Mouse (Mus musculus) left cerebral cortex, adult 9 months (tissue): ENCODE results near the gene Ptpn4.
A peak's percentile ranks its signal among the peaks of the same experiment; 100 is the strongest.

Source experiments
- DNase-seq, 2 experiments: peaks; one replicate each; pipeline ENCODE4 v3.0.0; 2022; ENCODE audit warnings: low spot score in 2 of 2

The Ptpn4 gene

DNA sequence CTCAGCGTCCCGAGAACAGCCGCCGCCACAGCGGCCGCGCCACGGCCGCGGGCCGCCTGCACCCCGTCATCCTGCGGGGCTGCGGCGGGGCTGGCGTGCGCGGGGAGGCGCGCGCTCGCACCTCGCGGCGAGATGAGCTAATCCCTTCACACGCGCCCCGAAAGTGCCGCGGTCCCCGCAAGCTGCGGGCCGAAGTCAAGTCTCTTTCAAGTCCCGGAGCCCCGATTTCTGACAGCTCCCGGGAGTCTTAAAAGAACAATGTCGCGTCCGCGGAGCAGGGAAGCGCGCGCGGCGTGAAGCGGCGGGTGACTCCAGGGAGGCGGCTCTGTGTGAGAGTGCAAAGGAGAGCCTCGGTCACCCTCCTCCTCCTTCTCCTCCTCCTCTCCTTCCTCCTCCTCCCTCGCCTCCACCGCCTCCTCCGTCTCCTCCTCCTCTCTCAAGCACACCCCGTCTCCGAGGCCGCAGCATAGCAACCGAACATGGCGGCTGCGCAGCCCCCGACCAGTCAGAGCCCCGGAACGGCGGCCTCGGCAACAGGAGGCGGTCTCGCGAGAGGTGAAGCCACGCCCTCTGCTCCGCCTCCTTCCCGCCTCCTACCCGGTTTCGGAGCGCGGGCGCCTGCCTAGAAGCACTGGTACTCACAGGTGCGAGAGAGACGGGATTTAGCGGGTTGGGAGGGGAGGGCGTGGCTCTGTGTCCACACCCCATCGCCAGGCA is at the start of gene Ptpn4:
TSS of gene Ptpn4 (minus strand) at position 579 of the 717 bp plus-strand sequence.
- DNase-seq: peak; percentile 97 to 98

DNA sequence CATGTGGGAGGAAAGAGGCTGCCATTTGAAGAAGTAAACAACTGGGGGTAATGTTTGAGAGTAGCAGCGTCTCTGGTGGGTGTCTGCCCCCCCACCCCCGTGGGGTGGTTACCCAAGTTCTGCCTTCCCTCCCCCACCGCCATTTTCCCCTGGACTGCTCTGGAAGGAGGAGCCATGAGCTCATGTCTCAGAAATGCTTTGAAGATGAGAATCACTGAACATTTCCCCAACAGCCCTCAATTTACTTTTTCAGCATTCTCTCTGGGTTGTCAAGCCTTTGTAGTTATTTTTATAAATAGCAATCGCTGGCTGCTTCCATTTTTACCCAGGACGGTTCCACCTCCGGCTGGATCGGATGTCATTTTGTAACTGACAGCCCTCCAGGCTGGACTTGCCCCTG is 48.9 kb upstream of the Ptpn4 start:
- DNase-seq: no peak

DNA sequence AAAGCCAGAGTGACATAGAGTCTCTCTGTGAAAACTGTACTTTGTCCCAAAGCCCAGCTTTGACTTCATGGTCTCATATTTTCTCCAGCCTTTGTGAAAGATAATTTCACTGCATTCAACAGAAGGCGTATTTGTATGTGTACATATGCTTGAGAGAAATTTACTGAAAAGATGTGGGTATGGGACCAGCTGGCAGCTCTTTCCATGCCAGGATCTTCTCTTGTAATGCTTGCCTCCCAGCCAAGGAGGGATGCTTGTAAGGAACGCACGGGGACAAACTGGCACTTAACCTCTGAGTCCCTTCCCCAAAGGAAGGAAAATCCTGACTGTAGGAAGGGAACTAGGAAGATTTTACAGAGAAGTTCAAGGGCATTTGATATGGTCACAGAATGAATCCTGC is 46.9 kb upstream of the Ptpn4 start:
- DNase-seq: peak in 1 of 2 experiments; percentile 67

DNA sequence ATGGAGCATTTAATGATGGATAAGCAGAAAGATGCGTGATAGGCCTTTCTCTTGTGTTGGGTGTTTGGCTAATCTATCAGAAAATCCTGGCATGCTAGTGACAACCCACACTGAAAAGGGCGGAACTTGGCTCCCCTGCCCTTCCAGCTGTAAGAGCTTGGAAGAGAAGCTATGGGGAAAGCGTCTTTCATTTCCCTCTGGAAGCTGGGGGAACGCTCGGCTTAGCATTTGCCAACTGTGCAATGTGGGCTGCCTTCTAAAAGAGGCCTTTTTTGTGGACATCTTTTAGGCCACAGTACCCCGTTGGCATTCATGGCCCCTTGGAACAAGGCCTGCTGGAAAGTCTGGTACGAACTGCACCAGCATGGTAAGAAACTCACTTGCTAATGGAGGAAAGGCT is 41.5 kb upstream of the Ptpn4 start:
- DNase-seq: peak; percentile 49 to 62

DNA sequence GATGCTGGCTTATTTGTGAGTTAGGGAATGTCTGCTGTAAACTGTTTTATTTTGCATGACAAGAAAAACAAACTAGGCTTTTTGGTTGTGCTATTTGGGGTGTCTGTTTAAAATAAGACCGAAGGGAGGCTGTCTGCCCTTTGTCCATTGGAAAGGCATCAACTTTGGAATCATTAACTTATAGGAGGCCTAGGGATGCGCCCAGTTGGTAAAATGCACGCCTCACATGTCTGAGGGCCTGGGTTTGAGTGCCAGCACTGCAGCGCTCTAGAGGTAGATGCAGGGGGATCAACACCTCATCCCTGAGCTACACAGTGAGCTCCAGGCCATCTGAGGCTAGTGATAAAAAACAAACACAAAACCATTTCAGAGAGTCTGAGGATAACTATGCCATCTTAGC is 40.1 kb upstream of the Ptpn4 start:
- DNase-seq: no peak

DNA sequence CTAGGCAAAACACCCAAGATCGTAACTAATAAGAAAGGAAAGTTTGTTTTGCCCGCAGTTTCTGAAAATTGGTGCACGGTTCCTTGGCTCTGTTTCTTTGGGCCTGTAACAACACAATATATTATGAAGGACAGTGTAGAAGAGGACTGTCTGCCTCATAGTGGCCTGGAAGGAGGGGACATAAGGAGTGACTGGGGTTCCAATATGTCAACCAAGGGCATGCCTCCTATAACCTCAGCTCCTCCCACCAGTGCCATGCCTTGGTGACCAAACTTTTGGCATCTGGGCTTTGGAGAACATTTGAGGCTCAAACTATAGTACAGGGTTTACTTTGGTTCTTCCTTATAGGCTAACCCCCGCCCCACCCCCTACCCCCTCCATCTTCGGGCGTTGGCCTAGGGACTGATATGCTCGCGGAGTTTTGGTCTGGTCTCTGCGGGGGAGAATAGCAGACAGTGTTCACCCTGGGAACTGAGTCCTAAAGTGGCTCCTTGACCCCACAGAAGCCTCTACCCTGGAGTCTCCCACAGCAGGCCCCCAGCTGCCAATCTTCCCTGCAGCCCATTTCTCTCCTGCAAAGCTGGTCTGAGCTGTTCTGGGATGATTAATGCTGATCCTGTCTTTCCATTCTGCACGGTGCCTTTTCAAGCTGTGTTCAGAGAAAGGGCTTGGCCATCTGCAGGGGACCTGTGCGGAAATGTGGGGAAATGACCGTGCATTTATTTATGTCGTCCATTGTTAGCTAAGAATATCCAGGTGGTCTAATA is 31.2 kb upstream of the Ptpn4 start:
- DNase-seq: no peak

DNA sequence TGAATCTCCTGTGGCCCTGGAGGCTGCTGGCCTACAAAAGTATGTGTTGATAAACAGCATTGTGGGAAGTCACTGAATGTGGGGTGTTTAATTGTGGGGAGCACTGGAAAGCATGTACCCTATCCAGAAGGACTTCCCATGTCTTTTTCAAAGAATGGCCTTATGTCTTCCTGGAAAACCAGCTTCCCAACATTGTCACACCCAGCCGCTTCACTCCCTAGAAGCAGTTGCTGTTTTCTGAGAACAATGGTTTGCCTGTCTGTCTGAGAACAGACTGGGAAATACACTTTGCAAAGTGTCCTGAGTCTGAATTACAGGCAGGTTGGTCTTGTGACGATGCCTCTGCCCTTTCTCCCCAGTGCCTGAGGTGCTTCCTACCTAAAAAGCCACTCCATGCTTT is 29.9 kb upstream of the Ptpn4 start:
- no peak for DNase-seq

DNA sequence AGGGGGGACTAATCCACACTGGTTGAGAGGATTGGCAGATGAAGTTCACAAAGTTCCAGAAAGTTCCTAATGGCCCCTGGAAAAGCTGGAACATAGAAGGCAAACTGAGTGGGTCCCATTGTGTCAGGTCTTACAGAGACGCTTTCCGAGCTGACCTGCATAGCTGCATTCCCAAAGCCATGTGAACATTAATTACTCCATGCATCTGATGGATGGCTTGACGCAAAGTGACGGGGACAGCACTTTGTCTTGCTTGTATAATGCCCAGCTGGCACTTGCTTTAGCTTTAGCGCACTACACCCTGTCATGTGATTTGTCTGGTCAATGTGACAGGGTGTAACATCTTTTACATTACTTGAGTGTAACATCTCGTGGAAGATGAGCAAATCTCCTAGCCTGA is 27.9 kb upstream of the Ptpn4 start:
- no peak for DNase-seq

DNA sequence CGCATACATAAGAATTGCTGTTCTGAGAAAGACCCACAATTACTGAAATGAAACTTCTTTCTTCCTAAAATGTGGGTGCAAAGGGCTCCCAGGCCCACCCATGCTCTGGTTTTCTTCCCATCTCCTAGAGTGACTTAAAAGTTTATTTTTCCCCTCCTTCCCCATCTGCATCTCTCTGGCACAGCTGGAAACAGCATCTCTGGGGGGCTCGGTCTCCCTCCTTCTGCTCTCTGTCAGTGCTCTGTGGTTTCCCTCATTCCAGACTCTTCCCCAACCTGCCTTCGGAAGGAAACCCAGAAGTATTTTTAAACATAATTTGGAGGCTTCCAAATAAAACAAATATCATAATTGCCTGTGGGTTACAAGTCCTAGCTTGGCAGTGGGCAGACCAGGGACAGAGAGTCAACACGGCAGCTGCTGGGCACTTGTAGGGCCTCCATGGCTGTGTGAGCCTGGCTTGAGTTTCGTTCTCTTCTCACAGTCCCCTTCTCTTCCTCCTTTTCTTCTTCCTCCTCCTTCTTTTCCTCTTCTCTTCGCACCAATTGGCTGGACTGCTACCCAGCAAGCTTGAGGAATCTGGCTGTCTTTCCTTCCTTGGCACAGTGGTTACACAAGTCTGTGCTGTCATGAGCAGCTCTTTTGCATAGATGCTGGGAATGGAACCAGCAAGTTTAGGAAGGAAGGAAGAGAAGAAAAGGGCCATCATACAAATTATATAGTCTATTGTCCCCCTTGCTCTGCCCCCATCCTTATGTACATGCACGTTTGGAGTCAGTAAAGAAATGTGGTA is 26.3 kb upstream of the Ptpn4 start:
- DNase-seq: no peak

DNA sequence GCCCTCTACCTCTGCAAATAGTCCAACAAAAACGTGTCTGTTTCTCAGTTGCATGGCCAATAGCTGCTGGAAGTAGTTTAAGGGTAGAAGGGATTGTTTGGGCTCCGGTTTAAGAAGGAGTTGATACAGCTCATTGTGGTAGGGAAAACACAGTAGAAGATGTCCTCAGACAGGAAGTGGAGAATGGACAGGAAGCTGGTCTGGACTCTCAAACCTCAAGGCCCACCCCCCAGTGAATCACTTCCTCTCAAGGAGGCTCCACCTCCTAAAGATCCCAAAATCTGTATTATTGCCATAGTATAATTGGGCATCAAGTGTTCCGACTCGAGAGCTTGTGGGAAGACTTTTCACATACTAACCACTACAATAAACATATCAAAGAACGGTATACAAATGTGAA is 22.2 kb upstream of the Ptpn4 start:
- DNase-seq: no peak

DNA sequence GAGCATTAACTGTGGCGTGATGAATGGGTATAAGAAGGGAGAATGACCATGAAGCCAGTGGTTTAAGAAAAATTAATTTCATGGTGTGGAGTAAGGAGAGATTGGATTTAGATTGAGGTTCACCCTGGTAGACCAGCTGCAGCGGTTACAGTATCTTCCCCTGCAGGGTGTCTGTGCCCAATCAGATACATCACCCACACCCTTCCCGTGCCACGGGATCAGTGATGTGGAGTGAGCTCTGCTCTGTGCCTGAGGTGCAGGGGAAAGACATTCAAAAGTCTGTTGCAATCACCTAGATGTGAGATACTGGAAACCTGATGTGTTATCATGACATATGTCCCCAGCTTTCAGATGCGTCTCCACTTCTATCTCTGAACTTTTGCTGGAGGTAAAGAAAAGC is 15.6 kb upstream of the Ptpn4 start:
- DNase-seq: no peak

DNA sequence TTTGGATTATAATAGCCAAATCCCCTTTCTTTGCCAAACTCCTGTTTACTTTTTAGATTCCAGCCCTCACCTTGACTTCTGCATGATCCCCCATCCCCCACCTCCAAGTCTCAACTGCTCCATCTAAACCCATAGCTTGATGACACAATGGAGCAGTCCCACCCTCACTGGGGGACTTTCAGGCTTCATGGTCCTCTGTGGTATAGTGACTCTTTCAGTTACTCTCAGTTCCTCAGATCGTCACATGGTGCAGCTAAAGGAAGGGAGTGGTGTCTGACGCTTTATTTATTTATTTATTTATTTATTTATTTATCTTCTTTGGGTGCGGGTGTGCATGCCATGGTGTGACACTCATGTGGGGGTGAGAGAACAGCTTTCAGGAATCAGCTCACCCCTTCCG is 14.9 kb upstream of the Ptpn4 start:
- no peak for DNase-seq

DNA sequence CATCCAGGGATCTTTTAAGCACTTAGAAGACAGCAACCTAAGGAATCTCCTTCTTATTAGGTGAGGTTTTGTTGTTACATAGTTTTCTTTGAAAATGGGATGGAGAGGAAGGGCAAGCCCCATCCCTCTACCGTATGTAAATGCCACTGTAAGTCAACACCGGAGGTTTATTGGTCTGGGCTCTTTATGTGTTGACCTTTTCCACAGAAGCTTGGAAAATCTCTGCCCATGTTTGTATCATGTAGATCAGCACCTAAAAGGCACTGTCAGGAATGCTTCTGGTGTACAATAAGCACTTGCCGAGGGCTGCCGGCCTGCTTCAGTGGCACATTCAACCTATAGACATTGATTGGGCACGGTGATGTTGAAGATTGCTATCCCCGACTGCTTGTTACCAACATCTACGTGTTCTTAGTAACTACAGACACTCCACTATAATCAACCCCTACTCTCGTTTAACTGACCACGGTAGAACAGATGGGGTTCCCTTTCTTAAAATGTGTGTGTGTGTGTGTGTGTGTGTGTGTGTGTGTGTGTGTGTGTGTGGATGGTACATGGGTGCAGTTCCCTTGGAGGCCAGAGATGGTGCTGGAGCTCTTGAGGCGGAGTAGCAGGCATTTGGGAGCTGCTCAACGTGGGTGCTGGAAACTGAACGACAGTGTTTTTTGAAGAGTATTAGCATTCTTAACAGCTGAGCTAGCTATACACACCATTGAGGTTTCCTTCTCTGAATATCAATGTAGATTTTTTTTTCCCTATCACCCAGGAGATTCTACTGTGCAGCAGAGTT is 11.9 kb upstream of the Ptpn4 start:
- DNase-seq: no peak

DNA sequence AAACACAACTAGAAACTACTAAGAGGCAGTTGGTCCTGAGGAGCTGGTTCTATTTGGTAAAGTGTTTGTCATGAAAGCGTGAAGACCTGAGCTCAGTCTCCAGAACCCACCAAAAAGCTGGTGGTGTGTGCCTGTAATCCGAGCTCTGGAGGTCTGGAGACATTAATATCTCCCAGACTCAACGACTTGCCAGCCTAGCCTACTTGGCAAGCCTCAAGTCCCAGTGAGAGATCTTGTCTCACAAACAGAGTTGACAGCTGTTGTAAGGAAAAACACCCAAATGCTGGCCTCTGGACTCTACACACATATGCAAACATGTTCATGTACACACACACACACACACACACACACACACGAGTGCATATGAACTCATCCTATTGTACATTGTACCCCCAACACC is 7.9 kb upstream of the Ptpn4 start:
- no peak for DNase-seq

DNA sequence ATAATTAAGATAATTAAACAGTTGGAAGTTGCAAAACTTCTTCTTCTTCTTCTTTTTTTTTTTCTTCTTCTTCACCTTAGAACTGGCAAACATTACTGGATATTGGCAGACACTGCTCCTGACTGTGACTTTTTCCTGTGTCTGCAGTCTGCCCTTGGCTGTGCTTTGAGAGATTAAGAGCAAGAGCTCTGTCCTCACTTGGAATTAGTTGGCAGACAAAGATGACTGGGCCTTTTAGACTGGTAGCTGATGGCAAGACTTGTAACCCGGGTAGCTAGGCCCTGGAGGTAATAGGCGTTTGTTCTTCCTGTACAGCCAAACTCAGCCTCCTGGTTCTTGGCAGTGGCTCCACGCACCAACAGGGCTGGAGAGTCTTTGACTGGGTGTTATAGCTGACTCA is 5.7 kb upstream of the Ptpn4 start:
- DNase-seq: no peak

DNA sequence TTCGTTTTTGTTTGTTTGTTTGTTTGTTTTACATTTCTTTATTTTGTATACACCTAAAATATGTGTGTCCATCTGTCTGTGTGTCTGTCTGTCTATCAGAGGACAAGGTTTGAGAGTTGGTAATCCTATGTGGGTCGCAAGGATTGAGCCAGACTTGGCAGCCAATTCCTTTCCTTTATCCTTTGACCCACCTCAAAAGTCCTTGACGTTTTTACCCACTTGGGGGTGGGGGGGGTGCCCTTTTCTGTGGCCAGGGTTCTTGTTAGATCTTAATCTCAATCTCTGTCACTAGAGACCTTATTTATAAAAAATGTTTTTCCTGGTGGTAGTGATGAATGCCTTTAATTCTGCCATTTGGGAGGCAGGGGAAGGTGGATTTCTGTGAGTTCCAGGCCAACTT is 828 bp upstream of the Ptpn4 start:
- DNase-seq: no peak

DNA sequence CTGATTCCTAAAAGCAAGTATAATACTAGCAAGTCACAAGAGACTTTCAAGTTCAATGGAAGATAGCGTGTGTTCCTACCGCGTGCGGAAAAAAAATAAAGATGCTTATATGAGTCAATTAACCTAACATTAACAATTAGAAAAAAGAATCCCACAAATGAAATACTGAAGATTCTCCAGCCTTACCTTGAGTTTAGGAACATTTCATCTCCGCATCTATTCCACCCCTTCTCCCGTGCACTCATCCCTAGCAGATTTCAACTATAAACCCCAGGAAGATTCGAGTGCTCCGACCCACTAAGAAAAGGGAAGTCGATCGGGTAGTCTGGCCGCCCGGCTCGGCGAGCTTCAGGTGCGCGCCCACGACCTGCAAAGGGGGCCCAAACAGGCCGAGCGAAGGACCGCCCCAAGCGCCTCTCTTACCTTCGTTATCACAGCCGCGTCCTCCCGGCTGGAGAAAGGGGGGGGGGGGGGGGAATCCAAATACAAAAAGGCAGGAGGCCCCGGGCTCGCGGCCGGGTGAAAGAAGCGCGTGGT is 866 bp downstream of the Ptpn4 start:
- DNase-seq: peak in 1 of 2 experiments; percentile 11

DNA sequence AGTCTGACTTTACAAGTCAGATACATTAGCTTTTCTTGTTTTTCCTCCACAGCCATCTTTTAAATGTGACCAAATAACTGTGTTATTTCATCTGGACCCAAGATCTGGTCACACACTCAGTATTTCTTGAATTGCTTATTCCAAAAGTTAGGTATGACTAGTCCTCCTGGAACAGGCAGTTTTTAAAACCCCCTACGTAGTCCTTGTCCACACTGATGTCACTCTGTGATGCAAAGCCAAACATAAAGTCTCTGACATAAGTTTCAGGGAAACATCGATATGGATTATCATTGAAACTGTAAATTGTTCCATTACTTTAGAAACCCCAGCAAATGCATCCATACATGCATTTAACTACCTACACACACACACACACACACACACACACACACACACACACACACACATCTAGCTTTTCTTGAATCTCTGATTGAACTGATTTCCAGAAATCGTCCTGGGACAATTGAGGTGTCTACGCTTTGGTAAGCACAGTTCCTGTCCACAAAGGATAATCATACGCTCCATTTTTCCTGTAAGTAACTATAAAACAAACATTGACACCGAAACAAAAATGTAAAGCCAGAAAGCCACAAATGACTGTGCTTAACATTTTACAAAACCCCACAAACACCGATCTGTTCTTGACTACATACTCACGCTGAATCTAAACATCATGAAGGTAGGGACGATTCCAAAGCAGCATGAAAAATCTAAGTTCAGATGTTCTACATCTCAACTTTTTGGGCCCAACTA is 1.5 kb downstream of the Ptpn4 start:
- no peak for DNase-seq

DNA sequence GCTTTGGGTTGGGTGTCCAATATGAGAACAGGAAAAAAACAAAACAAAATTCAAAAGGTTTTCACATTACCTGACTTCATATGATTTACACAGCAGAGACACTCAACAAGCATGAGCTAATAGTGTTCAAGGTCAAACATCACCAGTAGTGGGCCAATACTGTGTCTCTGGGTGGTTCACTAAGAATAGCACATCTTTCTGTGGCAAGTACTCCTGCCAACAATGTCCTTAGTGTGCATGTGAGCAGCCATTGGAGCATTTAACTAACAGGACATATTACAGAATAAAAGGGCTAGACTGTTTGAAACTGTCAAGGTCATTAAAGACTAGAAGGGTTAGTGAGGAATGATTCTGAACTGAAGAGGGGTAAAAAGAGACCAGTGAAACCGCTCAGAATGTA is 9.3 kb downstream of the Ptpn4 start:
- DNase-seq: no peak

DNA sequence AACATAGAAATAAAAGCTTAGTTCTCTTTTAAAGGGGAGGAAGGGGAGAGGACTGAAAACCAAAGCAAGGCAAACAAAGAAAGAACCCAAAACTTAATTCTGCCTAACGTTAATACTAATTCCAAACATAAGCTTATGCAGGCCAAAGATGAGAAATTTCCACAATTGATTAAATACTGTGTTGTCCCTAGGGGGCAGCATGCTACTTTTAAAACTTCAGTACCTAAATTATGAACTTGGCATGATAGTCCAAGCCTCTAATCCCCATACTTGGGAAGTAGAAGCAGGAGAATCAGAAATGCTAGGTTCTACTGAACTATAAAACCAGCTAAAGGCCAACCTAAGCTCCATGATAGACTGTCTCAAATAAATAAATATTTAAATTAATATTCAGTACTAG is 18.7 kb downstream of the Ptpn4 start:
- DNase-seq: peak in 1 of 2 experiments; percentile 25

DNA sequence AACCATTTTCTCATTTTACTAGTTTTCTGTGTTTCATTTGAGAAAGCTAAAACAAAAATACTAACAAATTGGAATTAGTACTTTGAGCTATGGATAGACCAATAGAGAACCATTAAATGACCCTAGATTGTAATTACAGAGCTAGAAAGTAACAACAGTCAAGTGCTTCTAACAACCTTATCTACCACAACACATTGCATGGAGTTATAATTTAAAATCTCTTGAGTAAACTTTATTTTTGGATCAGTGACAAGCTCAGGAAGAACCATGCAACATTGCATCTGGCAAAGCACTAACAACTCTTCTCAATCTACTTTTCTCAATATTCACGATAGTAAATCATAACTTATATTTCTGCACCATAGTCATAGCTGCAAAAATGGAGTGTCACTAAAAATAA is 29.7 kb downstream of the Ptpn4 start:
- no peak for DNase-seq
